Mouse (Mus musculus): ENCODE measurements around the gene Vamp1. TPM values are rescaled to one million over a fixed set of nuclear protein-coding genes. Genes with fewer than 3 reads are reported as not detected.
A peak's percentile ranks its signal among the peaks of the same experiment; 100 is the strongest.
"Not testable (repeated sequence)": the region's sequence is repeated elsewhere in the genome, so short reads cannot be mapped to it uniquely, and the experiment has no call there.

Vamp1 gene
- polyA plus RNA-seq, 1 experiment: 13.6 TPM

DNA sequence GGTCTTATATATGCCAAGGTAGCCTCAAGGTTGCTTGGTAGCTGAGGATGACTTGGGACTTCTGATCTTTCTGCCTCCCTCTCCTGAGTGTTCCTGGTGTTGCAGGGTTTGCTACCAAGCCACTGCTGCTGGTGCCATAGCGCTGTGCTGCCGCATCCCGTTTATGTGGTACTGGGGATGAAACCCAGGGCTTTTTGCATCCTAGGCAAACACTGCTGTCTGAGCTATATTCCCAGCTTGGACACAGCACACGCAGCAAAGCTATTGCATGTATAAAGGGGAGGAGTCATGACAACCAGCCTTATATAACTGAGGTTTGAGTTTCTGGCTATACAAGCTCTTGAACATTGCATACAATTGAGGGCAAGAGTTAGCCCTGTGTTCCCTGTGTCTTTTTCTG, 22.1 kb downstream of the Vamp1 start:
- DNase-seq (ENCODE audit: low read depth, low spot score): no peak
- 78% methylated on average over 4 of the region's 4 CpGs for whole genome bisulfite sequencing

DNA sequence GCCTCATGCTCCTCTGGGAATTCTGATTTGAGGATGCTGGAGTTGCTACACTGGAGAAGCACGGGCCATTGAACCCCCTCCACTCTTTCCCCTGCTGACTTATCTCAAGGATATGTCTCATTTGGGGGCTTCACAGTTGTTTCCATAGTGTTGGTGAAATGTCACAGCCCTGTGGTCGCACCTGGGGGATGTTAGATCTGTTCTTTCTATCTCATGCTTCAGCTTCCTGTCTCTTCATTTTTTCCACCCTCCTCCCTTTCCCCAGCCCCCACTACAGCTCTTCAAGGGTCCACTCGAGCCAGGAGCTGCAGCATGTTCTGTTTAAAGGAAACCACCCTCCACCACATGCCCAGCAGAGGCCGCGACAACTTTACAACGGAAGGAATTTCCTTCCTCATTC, 23.0 kb downstream of the Vamp1 start:
- 28% methylated on average over 6 of the region's 6 CpGs for WGBS
- no peak for DNase-seq (ENCODE audit: low read depth, low spot score)

DNA sequence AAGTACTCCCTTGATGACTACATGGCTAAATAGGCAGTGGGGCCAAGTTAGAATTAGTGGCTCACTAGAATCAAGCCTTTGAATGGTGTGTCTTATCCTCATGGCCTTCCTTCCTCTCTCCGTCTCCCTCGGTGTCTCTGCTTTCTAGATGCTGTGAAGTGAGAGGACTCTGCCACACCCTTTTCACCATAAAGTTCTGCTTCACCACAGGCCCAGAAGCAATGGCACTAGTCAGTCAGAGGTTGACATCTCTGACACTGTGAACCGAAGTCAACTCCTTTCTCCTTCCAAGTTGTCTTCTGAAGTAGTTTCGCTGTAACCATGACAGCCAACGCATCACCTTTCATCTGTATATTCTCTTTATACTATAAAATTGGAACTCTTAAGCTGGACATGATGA, 24.2 kb downstream of the Vamp1 start:
- 78% methylated on average over 5 of the region's 5 CpGs for WGBS
- DNase-seq (ENCODE audit: low read depth, low spot score): no peak

DNA sequence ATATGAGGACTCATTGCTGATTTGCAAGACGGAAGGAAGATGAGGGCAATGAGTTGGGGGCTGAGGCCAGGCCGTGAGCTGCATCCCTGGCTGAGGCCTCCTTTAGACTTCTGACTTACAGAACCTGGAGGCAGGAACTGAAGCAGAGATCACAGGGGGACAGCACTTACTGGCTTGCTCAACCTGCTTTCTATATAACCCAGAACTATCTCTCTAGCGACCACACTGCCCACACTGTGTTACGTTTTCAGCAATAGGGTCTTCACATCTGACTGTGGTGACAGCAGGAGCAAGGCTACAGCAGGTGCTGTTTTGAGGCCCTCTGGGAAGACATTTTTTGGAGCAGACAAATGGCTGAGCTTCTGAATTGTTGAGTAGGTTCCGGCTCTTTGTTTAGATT, 25.3 kb downstream of the Vamp1 start:
- DNase-seq (ENCODE audit: low read depth, low spot score): no peak
- 80% methylated on average over 5 of the region's 5 CpGs for whole genome bisulfite sequencing

DNA sequence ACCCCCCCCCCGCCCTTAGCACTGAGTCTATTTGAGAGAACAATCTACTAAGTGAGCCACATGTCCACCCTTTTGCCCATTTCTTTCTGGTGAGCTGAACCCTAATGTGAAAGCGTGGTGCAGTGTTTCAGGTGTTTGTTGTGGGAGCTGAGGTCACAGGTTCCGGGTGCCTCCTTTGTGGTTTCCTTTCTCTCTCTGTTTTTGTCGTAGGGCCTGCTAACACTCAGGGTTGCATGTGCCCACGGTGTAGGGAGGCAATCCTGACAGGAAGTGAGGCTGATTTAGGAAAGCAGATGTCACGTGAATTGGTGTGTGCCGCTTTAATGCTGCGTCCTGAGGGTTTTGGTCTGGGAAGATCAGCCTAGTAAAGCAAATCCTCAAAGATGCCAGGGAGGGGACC, 26.2 kb downstream of the Vamp1 start:
- no peak for DNase-seq (ENCODE audit: low read depth, low spot score)

DNA sequence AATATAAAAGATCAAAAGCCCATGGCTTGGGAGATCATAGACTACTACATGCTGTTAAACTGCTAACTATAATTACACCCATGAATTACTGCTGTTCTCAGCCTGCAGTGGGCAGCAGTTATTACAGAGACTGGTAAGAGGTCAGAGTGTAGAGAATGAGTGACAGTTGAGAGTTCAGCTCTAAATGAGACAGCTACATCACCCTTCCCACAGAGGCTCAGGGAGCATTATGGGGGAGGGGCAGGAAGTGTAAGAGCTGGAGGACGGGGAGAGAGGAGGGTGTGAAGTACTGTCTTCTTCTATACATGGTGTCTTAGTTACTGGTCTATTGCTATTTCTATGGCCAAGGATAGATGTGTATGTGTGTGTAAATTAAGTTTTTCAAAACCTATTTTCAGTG, 29.2 kb downstream of the Vamp1 start:
- DNase-seq (ENCODE audit: low read depth, low spot score): no peak
- WGBS: 46% methylated on average over 1 of the region's 1 CpGs

More for the DNA sequence above, 26.2 kb downstream of the Vamp1 start:
- 79% methylated on average over 8 of the region's 8 CpGs for WGBS

DNA sequence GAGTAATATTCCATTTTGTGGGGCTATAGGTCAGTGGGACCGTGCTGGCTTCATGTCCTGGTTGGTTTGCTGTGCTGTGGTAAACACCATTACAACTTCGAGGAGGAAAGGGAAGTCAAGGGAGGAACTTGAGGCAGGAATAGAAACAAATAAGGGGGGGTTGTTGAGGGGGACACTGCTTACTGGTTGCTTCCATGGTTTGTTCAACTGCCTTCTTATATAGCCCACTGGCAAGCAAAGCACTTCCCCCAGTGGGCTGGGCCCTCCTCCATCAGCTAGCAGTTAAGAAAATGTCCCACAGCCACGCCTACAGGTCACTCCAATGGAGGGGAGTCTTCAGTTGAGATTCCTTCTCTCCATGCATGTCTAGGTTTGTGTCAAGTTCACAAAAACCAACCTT, 36.9 kb downstream of the Vamp1 start:
- no peak for DNase-seq (ENCODE audit: low read depth, low spot score)
- WGBS: 85% methylated on average over 3 of the region's 3 CpGs

DNA sequence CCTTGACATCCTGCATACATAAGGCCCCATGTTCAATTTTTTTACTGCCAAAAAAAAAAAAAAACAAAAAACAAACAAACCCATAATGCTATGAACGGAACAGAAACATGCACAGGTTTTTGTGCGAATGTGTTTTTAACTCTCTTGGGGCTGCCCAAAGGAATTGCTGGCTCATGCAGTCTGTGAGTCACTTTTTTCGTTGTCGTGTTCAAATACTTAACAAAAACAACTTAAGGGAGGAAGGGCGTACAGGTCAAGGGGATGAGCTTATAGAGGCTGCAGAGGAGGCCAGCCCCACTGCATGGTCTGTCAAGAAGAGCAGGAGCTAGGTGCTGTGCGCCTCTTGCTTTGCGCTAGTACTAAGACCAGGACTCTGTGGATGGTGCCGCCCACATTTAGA, 37.4 kb downstream of the Vamp1 start:
- no peak for DNase-seq (ENCODE audit: low read depth, low spot score)
- 88% methylated on average over 8 of the region's 8 CpGs for WGBS

DNA sequence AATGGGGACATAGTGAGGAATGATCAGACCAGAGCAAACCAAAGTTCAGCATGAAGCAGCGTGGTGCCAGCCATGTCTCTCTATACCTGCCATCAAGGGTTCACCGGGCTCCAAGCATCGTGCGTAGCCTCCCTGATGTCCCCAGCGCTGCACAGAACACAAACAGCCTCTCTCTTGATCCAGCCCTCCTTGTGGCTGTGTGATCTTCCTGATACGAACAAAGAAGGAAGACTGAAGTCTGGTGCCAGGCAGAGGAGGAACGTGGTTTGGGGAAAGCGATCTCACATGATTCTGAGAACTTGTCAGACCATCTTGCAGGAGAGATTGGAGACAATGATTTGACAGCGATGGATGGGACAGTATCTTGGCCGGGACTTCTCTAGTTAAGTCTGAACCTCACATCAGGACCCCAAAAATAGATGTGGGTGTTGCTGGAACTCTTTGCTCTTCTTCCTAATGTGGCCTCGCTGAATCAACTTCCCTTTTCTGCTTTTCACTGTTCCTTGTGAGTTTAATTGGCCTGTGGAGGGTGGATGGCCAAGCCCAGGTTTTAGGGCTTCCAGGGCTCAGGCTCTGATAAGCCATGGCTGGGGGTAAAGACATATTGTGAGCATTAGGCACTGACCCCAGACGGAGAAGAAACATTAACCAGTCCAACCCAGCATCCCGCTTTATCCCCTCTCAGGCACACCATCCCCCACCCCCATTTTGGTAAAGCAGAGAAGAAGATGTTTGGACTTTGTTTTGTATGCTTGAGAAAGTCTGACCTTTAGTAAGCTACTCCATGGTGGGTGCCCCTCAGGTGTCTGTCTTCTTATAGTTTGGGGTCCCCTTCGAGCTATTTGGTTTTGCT, 38.7 kb downstream of the Vamp1 start:
- 69% methylated on average over 14 of the region's 14 CpGs for WGBS
- DNase-seq (ENCODE audit: low read depth, low spot score): no peak

DNA sequence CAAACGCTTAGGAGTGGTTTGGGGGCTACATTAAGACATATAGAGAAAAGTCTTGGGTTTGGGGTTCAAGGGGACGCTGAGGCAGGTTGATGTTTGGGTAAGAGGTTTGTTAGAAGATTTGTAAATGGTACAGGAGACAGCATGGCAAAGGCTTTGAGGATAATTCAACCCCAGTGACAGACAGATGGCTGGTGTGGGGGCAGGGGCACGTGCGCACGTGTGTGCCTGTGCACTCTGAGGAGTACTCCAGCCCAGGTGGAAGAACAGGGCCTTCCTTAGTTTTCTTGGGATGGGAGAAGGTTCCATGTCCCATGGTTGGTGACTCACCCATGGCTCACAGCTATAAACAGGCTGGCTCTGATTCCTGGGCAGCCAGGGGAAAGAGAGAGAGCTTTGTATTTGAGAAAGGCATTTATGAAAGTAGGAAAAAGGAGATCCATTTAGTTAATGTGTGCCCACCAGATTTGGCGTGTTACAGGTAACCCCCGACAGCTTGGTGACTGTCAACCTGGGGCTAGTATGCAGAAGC, 40.2 kb downstream of the Vamp1 start:
- WGBS: 66% methylated on average over 7 of the region's 7 CpGs

DNA sequence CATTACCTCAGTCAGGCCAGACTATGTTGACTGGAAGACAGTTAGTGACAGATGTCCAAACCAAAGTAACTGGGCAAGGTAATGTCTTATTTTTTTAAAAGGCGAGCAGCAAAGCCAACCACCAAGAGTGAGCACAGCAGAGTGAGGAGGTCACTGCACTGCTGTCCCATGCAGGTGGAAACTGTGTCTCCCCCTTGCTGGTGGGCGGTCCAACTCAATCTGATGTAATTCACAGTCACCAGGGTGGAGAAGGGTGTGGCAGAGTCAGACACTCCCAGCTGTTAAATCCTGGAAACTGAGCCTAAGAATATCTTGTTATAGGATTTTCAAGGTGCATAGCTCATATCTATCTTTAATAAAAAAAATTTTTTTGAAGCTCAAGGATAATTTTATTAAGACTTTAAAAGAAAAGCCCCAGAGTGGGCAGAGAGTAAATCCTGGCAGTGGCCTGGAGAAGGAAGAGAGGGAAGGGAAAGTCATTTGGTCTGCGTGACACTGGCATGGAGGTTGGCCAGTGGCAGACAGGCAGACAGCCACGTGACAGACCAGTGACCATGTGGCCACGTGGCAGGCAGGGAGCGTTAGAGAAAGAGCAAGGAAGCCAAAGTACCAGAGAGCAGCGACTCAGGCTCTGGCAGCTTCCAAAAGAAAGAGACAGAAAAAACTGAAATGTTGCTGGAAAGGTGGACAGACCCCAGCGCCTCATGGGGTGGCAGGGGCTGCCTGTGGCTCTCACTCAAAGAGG, 41.0 kb downstream of the Vamp1 start:
- DNase-seq (ENCODE audit: low read depth, low spot score): peak; percentile 53

More for the DNA sequence above, 40.2 kb downstream of the Vamp1 start:
- DNase-seq (ENCODE audit: low read depth, low spot score): no peak

DNA sequence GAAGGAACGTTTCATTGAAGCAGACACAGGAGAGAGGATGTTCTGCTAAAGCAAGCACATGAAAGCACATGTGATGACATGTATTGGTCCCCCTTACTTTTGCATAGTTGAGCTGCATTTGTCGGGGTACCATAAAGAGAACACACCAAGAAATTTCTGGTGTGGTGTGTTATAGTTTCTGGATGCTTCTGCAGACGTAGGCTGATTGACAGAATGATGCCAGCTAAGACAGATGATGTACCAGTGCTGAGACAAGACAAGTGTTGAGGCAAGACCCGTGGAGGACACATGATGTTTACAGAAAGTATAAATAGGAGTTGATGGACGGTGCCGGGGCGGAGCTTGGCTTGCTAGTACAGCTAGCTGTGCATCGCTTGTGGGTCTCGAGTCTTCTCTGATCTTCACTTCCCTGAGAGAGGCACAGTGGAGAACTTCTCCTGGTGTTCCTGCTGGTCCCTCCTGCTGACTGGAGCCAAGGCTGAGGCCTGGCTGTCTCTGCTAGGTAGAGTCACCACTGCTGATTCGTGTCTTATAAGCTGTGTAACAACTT, 44.7 kb downstream of the Vamp1 start:
- WGBS: 77% methylated on average over 10 of the region's 10 CpGs
- no peak for DNase-seq (ENCODE audit: low read depth, low spot score)

More for the DNA sequence above, 41.0 kb downstream of the Vamp1 start:
- 36% methylated on average over 8 of the region's 8 CpGs for WGBS

DNA sequence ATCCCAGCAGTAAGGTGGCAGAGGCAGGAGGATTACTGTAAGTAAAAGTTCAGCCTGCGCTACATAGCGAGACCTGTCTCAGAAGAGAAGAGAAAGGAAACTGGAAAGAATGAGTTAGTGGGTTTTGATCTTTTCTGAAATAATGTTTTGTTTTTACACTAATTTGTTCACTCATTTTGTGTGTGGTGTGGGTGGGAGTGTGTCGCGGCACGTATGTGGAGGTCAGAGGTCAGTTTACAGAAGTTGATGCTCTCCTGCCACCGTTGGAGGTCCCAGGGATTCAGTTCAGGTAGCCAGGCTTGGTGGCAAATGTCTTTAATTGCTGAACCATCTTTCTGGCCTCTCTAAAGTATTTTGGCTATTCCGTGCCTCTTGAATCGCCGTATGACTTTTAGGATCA, 48.9 kb downstream of the Vamp1 start:
- no peak for DNase-seq (ENCODE audit: low read depth, low spot score)
- 80% methylated on average over 9 of the region's 9 CpGs for WGBS

DNA sequence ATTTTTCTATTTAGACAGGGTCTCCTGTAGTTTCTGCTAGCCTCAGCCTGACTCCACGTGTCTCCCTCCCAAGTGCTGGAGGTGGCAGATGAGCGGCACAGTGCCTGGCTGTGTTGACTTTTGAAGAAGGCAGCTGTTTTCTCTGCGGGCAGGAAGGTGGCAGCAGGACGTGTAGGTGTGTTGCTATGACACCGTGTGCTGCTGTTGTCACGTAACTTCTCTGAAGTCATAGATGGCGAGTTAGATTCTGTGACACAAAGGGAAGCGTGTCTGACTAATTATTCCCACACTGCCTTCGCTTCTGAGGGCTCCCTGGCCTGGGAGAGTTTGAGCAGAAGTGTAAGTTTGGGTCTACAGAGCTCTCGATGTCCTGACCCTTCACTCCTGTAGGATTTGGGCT, 49.9 kb downstream of the Vamp1 start:
- WGBS: 33% methylated on average over 10 of the region's 10 CpGs
- no peak for DNase-seq (ENCODE audit: low read depth, low spot score)

DNA sequence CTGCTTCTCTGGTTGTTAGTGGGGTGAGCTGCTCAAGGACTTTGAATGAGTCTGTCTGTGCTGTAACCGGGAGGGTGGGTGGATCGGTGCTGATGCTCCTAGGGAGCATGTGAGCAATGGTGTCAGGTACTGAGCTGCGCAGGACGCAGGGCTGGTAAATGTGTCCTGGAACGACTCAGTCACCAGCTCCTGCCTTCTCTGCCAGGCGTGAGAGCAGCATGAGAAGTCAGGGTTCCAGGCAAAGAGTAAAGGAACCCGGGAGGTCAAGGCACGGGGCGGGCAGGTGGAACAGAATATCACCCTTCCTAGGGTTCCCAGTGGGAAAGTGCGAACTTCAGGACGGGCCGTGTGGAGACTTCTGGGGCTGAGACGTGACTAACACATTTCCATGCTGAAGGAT, 50.7 kb downstream of the Vamp1 start:
- no peak for DNase-seq (ENCODE audit: low read depth, low spot score)
- WGBS: 81% methylated on average over 13 of the region's 13 CpGs

DNA sequence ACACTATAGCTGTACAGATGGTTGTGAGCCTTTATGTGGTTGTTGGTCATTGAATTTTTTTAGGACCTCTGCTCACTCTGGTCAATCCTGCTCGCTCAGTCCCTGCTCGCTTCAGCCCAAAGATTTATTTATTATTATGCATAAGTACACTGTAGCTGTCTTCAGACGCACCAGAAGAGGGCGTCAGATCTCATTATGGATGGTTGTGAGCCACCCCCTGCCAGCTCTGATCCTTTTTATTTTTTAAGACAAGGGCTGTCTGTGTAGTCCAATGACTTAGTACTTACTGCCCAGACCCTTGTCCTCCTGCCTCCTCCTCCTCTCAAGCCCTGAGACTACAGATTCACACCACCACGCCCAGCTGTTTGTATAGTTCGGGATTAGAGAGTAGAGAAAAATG, 51.2 kb downstream of the Vamp1 start:
- WGBS: 49% methylated on average over 6 of the region's 6 CpGs
- DNase-seq (ENCODE audit: low read depth, low spot score): not testable (repeated sequence)

DNA sequence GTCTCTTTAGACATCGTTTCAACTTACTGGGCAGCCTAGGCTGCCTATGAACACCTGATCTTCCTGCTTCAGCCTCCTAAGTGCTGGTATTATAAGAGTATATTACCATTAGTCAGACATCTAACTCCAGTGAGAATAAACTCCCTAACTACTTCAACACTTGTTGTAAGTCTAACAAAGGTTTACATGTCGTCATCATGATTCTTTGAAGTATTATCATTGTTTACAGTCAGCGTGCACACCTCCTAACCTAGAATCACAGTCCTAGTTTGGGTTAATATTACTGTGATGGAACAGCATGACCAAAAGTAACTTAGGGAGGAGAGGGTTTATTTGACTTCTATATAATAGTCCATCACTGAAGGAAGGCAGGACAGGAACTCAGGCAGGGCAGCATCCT, 52.1 kb downstream of the Vamp1 start:
- no peak for DNase-seq (ENCODE audit: low read depth, low spot score)
- WGBS: 61% methylated on average over 3 of the region's 3 CpGs

DNA sequence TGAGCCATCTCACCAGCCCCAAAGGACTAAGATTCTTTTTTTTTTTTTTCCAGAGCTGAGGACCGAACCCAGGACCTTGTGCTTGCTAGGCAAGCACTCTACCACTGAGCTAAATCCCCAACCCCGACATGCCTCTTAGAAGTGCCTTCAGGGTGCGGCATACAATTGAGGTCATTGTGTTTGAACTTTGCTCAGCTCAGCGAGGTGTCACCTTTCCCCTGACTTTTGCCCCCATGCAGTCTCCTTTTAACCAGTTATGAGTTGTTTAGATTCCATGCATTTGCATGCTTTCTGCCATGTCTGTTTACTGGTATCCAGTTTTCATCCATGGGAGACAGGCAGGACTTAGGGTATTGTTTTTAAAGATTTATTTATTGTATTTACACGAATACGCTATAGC, 53.4 kb downstream of the Vamp1 start:
- DNase-seq (ENCODE audit: low read depth, low spot score): no peak
- 25% methylated on average over 6 of the region's 6 CpGs for WGBS

DNA sequence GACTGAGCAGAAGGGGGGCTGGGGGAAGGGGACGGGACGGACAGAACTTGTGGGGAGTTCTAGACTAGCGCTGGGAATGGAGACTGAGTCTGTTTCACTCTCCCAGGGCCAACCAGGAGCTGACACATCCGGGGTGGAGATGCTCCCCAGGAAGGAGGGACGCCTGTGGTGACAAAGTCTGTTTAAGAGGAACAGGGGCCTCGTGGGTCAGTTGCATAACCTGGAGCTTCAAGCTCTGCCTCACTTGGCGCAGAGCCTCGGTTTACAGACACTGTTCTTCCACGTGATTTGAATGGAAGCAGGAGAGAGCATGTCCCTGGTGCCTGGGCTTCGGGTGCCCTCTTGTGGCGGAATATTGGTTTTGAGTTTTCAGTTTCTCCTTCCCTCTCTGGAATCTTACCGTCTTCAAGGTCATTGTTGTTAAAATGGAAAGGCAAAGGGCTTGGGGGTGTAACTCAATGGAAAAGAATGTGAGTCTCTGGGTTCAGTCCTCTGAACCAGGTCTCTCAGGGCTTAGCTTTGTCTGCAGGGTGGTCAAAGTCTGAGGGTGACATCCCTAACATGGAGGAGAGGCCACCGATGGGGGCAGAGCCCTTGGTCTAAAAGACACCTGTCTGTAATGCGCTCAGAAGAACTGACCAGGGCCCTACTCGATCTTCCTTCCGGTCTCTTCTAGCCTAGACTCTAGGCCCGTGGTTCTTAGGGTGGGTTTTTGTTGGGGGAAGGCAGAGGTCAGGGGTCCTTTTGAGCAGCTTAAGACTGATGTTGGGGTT, 56.3 kb downstream of the Vamp1 start:
- DNase-seq (ENCODE audit: low read depth, low spot score): peak; percentile 92
- 13% methylated on average over 17 of the region's 17 CpGs for WGBS

Measured in large intestine, adult 2 months (tissue).